Mouse (Mus musculus) forebrain, embryonic 15.5 days (tissue): ENCODE measurements around the gene Gemin7. TPM values are rescaled to one million over a fixed set of nuclear protein-coding genes. Genes with fewer than 3 reads are reported as not detected.
"Not testable (repeated sequence)": the region's sequence is repeated elsewhere in the genome, so short reads cannot be mapped to it uniquely, and the experiment has no call there.

ENCODE experiments used
- ATAC-seq: fragments of 200-750 bp; cut with Nextera tagmentation; replicated peaks from 2 replicates; pipeline ENCODE4 v1.8.0; 2017; ENCODE audit warnings: mild to moderate bottlenecking, moderate TSS enrichment, moderate library complexity
- H3K27ac ChIP-seq: fragments of 300-500 bp; sonication (generic); replicated peaks from 2 replicates; pipeline ENCODE4 v1.5.1; 2015; ENCODE audit warnings: mild to moderate bottlenecking, inconsistent platforms
- H3K27me3 ChIP-seq: fragments of 300-500 bp; sonication (generic); 2 replicates; pipeline ENCODE4 v1.6.1; 2015; ENCODE audit warnings: inconsistent platforms
- H3K36me3 ChIP-seq: fragments of 300-500 bp; sonication (generic); 2 replicates; pipeline ENCODE4 v1.6.1; 2015; ENCODE audit warnings: mild to moderate bottlenecking, inconsistent platforms
- H3K4me1 ChIP-seq: fragments of 300-500 bp; sonication (generic); 2 replicates; pipeline ENCODE4 v1.6.1; 2015; ENCODE audit warnings: inconsistent platforms
- H3K4me2 ChIP-seq: fragments of 300-500 bp; sonication (generic); replicated peaks from 2 replicates; pipeline ENCODE4 v1.6.1; 2015; ENCODE audit warnings: mild to moderate bottlenecking, inconsistent platforms
- H3K4me3 ChIP-seq: fragments of 300-500 bp; sonication (generic); 2 replicates; pipeline ENCODE4 v1.5.1; 2015; ENCODE audit warnings: mild to moderate bottlenecking, inconsistent platforms
- H3K9ac ChIP-seq: fragments of 300-500 bp; sonication (generic); replicated peaks from 2 replicates; pipeline ENCODE4 v1.6.1; 2015; ENCODE audit warnings: mild to moderate bottlenecking, inconsistent platforms
- H3K9me3 ChIP-seq: fragments of 300-500 bp; sonication (generic); 2 replicates; pipeline ENCODE4 v1.6.1; 2016; ENCODE audit warnings: inconsistent platforms
- WGBS: fragments of 180-500 bp; shearing (Covaris S2); methylation state at CpG from one replicate; pipeline ENCODE4 v1.1.7; 2015; ENCODE audit warnings: mixed read lengths; 5-methylcytosine and 5-hydroxymethylcytosine counted together
- polyA plus RNA-seq: library from polyadenylated mRNA; unstranded; fragments of >200 nt; fragmentation: Nextera tagmentation; extraction: Ambion mirVana; gene quantifications from 2 replicates; pipeline ENCODE4 v1.2.1, GENCODE M21; 2015

Gene Gemin7
- polyA plus RNA-seq: 124 and 127 TPM in 2 replicates

- Histone ChIP-seq H3K4me2 (peak within 1 kb of the TSS; percentile 46), H3K9me3 (no peaks in the 10 kb centered on the region), H3K4me1 (peaks cover 23% of the 10 kb centered on the region), H3K9ac (peak within 1 kb of the TSS; percentile 40), H3K4me3 (peak within 1 kb of the TSS; percentile 34), H3K27me3 (peaks cover 39% of the 10 kb centered on the region), H3K36me3 (peaks cover 7% of the 10 kb centered on the region), H3K27ac (no peak within 1 kb of the TSS)
- 1% methylated on average over 56 of the region's 56 CpGs for WGBS
- no peak for ATAC-seq
These were observed at the start of gene Gemin7, which contains the start of gene Zfp296 for GRCm38 (mm10) chr7:19577141-19577852. Gene Gemin7, minus strand, starts transcription at chr7:19577595. Gene Zfp296, plus strand, starts transcription at chr7:19577287.

DNA sequence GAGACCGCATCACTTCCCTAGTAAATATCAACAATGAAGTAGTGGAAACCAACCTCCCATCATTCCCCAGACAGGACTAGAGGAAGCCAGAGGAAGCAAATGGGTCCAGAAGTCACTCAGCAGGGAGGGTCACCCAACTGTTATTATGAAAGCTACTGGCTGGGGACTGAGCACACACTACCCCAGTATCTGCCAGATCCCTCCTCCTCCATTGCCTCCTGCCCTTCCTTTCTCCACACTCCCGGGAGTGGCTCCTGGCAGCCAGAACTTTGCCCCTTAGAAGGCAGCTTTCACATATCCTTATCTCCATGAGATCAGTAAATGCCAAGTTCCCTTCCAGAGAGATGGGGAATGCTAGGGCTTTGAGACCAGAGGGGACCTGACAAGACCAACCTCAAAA is 46.0 kb upstream of the Gemin7 start:
- Histone ChIP-seq H3K27ac (no peak overlapping the region), H3K36me3 (no peaks in the 10 kb centered on the region), H3K9me3 (no peaks in the 10 kb centered on the region), H3K27me3 (peaks cover 4% of the 10 kb centered on the region; the same call in 1 of the 2 replicates), H3K4me1 (peaks cover 10% of the 10 kb centered on the region), H3K4me3 (no peak overlapping the region), H3K9ac (no peak overlapping the region), H3K4me2 (no peak overlapping the region)
- WGBS: 79% methylated on average over 2 of the region's 2 CpGs
- ATAC-seq: no peak

- Histone ChIP-seq H3K4me3 (no peak overlapping the region), H3K9ac (no peak overlapping the region), H3K4me1 (peaks cover 5% of the 10 kb centered on the region; the same call in 1 of the 2 replicates), H3K4me2 (no peak overlapping the region), H3K27ac (no peak overlapping the region), H3K9me3 (no peaks in the 10 kb centered on the region), H3K36me3 (no peaks in the 10 kb centered on the region), H3K27me3 (peaks cover 4% of the 10 kb centered on the region; the same call in 1 of the 2 replicates)
- WGBS: 38% methylated on average over 6 of the region's 6 CpGs
- no peak for ATAC-seq
These were observed 44.8 kb upstream of the Gemin7 start for GRCm38 (mm10) chr7:19622241-19622640.

- 82% methylated on average over 7 of the region's 7 CpGs for WGBS
- ATAC-seq: no peak
- Histone ChIP-seq H3K9ac (no peak overlapping the region), H3K4me3 (no peak overlapping the region), H3K4me1 (peaks cover 5% of the 10 kb centered on the region; the same call in 1 of the 2 replicates), H3K9me3 (no peaks in the 10 kb centered on the region), H3K27me3 (peaks cover 4% of the 10 kb centered on the region; the same call in 1 of the 2 replicates), H3K27ac (no peak overlapping the region), H3K36me3 (no peaks in the 10 kb centered on the region), H3K4me2 (no peak overlapping the region)
These were observed 43.4 kb upstream of the Gemin7 start for GRCm38 (mm10) chr7:19620811-19621210.

DNA sequence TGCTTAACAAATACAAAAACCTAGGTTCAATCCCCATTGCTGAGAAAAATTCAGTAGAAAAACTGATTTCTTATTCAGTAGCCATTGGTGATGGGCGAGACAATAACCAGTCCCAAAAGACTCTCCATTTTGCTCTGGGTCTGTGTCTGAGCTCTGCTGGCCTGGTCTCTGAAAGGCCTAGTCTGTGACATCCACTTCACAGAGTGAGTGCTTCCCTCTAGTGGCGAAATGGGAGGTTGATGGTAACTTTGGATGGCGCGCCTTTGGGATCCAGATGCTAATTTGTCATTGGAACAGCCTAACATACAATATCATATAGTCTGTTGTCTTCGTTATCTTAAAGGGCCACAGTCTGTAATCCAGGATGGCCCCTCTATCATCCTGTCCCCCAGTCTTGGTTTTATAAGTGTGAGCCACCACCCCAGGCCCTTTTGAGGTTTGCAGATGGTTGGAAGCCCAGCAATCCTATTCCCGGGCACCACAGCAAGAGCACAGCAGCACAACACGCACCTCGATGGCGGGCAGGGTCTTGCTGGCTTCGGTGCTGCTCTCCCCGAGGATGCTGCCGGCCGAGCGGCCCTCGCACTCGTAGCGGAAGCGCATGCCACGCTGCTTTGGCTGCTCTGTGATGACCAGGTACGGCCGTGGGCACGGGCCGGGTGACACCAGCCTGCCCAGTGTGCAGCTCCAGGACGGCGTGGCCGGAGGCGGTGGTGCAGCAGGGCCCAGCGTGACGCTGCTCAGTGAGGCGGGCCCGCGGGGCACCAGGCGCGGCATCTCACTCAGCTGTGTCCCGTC is 41.8 kb upstream of the Gemin7 start:
- Histone ChIP-seq H3K27me3 (peaks cover 4% of the 10 kb centered on the region; the same call in 1 of the 2 replicates), H3K9me3 (no peaks in the 10 kb centered on the region), H3K4me1 (peaks cover 5% of the 10 kb centered on the region; the same call in 1 of the 2 replicates), H3K9ac (peak overlapping the region; percentile 28), H3K4me3 (peak overlapping the region; percentile 24), H3K36me3 (no peaks in the 10 kb centered on the region), H3K4me2 (peak overlapping the region; percentile 47), H3K27ac (no peak overlapping the region)
- ATAC-seq: peak; percentile 79
- WGBS: 10% methylated on average over 35 of the region's 35 CpGs

- WGBS: 89% methylated on average over 12 of the region's 12 CpGs
- Histone ChIP-seq H3K27me3 (peaks cover 4% of the 10 kb centered on the region; the same call in 1 of the 2 replicates), H3K9ac (no peak overlapping the region), H3K4me1 (peaks cover 5% of the 10 kb centered on the region; the same call in 1 of the 2 replicates), H3K4me3 (no peak overlapping the region), H3K27ac (no peak overlapping the region), H3K9me3 (no peaks in the 10 kb centered on the region), H3K36me3 (no peaks in the 10 kb centered on the region), H3K4me2 (no peak overlapping the region)
- no peak for ATAC-seq
These were observed 37.7 kb upstream of the Gemin7 start for GRCm38 (mm10) chr7:19615036-19615577.

DNA sequence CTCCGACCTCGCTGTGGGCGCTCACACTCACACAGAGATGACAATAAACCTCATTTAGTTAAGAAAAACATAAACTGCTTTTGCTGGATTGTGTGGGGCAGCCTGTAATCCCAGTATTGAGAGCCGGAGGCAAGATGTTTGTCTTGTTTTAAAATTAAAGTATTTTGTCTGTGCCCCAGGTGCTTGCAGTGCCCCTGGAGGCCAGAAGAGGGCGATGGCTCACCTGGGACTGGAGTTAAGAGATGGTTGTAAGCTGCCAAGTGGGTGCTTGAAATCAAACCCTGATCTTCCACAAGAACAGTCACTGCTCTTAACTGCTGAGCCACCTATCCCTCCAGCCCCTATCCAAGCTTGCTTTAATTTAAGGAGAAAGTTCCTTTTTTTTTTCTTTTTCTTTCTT is 33.6 kb upstream of the Gemin7 start:
- H3K27ac ChIP-seq: no peak overlapping the region
- WGBS: 81% methylated on average over 5 of the region's 5 CpGs
- H3K4me1 ChIP-seq: no peaks in the 10 kb centered on the region
- no peak overlapping the region for H3K4me2 ChIP-seq
- no peak overlapping the region for H3K9ac ChIP-seq
- H3K27me3 ChIP-seq: no peaks in the 10 kb centered on the region
- no peak for ATAC-seq
- no peaks in the 10 kb centered on the region for H3K36me3 ChIP-seq
- no peaks in the 10 kb centered on the region for H3K9me3 ChIP-seq
- no peak overlapping the region for H3K4me3 ChIP-seq

DNA sequence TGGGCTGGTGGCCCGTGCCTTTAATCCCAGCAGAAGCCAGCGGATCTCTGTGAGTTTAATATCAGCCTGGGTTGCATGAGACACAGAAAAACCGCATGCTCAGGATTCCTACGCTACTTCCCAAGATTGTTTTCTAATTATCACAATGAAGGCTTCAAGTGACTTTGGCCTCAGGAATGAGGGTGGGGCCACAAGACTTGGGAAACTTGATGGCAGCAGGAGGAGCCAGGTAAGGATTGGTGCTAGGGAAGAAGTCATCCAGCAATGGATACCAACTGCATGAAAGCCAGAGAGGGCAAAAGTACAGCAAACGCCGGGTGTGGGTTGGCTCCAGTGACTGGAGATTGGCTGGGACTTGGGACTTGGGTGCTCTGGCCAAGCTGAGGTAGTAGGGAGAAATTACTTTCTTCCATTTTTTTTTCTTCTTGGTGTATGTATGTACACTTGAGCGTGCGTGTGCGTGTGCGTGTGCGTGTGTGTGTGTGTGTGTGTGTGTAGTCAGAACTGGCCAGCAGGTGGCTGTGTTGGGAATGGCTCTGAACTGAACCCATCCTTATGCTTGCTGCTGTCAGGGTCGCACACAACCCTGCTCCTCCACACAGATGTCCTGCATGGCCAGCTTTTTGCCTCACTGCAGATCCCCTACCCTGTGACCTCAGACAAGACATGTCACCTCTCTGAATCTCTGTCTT is 32.4 kb upstream of the Gemin7 start:
- H3K4me1 ChIP-seq: no peaks in the 10 kb centered on the region
- no peaks in the 10 kb centered on the region for H3K36me3 ChIP-seq
- no peak overlapping the region for H3K4me3 ChIP-seq
- no peak overlapping the region for H3K27ac ChIP-seq
- no peak overlapping the region for H3K9ac ChIP-seq
- H3K9me3 ChIP-seq: no peaks in the 10 kb centered on the region
- H3K27me3 ChIP-seq: no peaks in the 10 kb centered on the region
- ATAC-seq: no peak
- H3K4me2 ChIP-seq: no peak overlapping the region
- 90% methylated on average over 12 of the region's 12 CpGs for WGBS

DNA sequence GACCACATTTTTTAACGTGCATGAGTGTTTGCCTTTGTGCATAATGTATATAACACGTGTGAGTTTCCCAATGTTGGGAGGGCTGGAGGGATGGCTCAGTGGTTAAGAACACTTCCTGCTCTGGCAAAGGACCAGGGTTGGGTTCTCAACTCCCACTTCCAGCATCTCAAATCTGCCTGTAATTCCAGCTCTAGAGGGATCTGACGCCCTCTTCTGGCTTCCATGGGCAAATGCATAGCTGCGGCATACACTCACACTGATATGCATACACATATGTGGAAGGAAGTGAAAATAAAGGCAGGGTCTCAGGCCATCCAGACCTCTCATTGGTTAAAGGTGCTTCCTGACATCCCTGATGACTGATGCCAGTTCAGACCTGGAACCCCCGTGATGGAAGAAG is 29.9 kb upstream of the Gemin7 start:
- Histone ChIP-seq H3K4me3 (no peak overlapping the region), H3K36me3 (no peaks in the 10 kb centered on the region; the same call in 1 of the 2 replicates), H3K27ac (no peak overlapping the region), H3K9ac (no peak overlapping the region), H3K9me3 (no peaks in the 10 kb centered on the region), H3K4me1 (peaks cover 15% of the 10 kb centered on the region), H3K4me2 (no peak overlapping the region), H3K27me3 (no peaks in the 10 kb centered on the region)
- no peak for ATAC-seq
- 83% methylated on average over 5 of the region's 5 CpGs for WGBS

DNA sequence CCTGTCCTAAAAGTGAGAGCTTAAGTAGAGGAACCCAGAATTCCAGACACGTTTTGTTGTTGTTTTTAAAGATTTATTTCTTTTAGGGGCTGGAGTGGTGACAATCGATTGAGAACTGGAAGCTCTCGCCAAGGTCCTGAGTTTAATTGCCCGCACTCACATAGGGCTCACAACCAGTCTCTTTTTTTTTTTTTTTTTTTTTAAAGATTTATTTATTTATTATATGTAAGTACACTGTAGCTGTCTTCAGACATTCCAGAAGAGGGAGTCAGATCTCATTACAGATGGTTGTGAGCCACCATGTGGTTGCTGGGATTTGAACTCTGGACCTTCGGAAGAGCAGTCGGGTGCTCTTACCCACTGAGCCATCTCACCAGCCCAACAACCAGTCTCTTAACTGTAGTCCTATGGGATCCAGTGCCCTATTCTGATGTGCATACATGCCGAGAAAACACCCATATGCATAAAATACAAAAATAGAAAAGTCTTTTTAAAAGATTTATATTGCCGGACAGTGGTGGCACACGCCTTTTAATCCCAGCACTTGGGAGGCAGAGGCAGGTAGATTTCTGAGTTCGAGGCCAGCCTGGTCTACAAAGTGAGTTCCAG is 27.3 kb upstream of the Gemin7 start:
- 61% methylated on average over 10 of the region's 10 CpGs for WGBS
- H3K4me2 ChIP-seq: peak overlapping the region; percentile 77
- ATAC-seq: peak; percentile 15; the same call in 1 of the 2 replicates

GRCm38 (mm10) chr7:19603849-19604605 is 26.6 kb upstream of the Gemin7 start, which contains the start of gene Clasrp:
Gene Clasrp, minus strand, starts transcription at chr7:19604486.
- 1% methylated on average over 57 of the region's 57 CpGs for WGBS

More for the DNA sequence above, 27.3 kb upstream of the Gemin7 start:
- Histone ChIP-seq H3K4me3 (peak overlapping the region; percentile 80), H3K4me1 (peaks cover 35% of the 10 kb centered on the region), H3K9ac (peak overlapping the region; percentile 93), H3K27ac (peak overlapping the region; percentile 62), H3K36me3 (peaks cover 17% of the 10 kb centered on the region)
- H3K9me3 ChIP-seq, H3K27me3 ChIP-seq: not testable (repeated sequence)

More at GRCm38 (mm10) chr7:19603849-19604605, 26.6 kb upstream of the Gemin7 start, which contains the start of gene Clasrp:
- Histone ChIP-seq H3K4me3 (peak within 1 kb of the TSS; percentile 80), H3K9me3 (no peaks in the 10 kb centered on the region), H3K27me3 (no peaks in the 10 kb centered on the region), H3K36me3 (peaks cover 23% of the 10 kb centered on the region), H3K9ac (peak within 1 kb of the TSS; percentile 93), H3K4me2 (peak within 1 kb of the TSS; percentile 77), H3K27ac (peak within 1 kb of the TSS; percentile 62), H3K4me1 (peaks cover 35% of the 10 kb centered on the region)
- ATAC-seq: peak; percentile 95
